Mouse (Mus musculus) spleen, adult 2 months (tissue): Measurements from ENCODE around the gene Rmdn2.

Experiments
- CTCF ChIP-seq: fragments of 200-500 bp; IDR thresholded peaks from 2 replicates; pipeline ENCODE4 v1.5.1; 2011; ENCODE audit warnings: mild to moderate bottlenecking, inconsistent platforms; ENCODE audit not compliant: insufficient read depth, insufficient read length, insufficient replicate concordance; ENCODE audit errors: extremely low read depth
- POLR2A ChIP-seq: fragments of 200-500 bp; IDR thresholded peaks from 2 replicates; pipeline ENCODE4 v1.6.1; 2011; ENCODE audit warnings: low read depth, low read length, inconsistent platforms

- TF ChIP-seq CTCF (no peak), POLR2A (no peak)
Measured at GRCm38 (mm10) chr17:79598151-79598550, 13.5 kb upstream of the Rmdn2 start.
